In the genomic region with DNA sequence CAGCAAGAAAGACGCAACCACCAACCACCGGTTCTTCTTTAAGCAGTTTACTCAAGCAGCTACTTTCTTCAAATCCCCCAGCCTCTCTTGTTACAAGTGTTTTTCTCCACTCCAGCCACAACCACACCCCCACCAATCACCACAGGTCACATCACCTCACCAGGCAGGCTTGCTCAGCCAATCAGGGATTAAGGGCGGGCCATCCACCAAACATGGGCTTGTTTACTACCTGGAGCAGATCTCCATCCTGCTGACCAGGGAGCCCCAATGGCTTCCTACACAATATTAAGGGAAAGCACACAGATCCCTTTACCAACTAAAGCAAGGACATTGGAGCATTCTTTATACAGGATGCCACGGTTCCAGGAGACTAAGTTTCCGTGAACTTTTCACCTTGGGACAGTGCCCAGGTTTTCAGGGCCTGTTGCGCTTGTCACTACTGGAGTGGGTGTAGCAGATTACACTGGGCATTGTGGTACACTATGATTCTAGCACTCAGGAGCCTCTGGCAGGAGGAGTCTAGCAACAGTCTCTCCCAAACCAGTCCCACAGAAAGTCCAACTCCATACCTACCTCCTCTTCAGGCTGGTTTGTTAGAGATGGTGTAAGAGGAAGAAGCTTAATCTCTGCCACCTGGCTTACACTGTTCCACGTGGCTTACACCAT, we compare ENCODE assay signal across 8 mouse cellular contexts.
DNase-seq lines count a peak whose midpoint lies in the region; ATAC-seq and TF ChIP-seq lines count a peak whose summit lies in the region.
"Not testable (repeated sequence)": the region's sequence is repeated elsewhere in the genome, so short reads cannot be mapped to it uniquely, and the experiment has no call there.

No protein-coding gene starts in this region.

- not testable (repeated sequence) for TF ChIP-seq EP300 in MEL (IDR thresholded peaks at IDR 0.05; ENCODE audit: low read depth in 1 of 2, low read length in 2 of 2)

- peaks cover 12 to 21% of the 10 kb centered on the region in 2 experiments for H3K4me1 ChIP-seq in MEL (ENCODE audit: control insufficient read depth in 1 of 2, insufficient read depth in 2 of 2, low read length in 2 of 2)
- peaks cover 16% of the 10 kb centered on the region for H3K4me1 ChIP-seq in heart, embryonic 16.5 days (ENCODE audit: control insufficient read depth, insufficient read depth, low read length)
- H3K4me1 ChIP-seq in kidney, embryonic 14.5 days (ENCODE audit: control insufficient read depth, insufficient read depth, low read length) = peaks cover 51% of the 10 kb centered on the region
- H3K4me1 ChIP-seq in liver, embryonic 15.5 days (replicated peaks) = peaks cover 19% of the 10 kb centered on the region
- H3K4me1 ChIP-seq in spleen, adult 2 months (ENCODE audit: control insufficient read depth, insufficient read depth, insufficient read length) = peaks cover 22% of the 10 kb centered on the region

- not testable (repeated sequence) for TF ChIP-seq CTCF in MEL (IDR thresholded peaks at IDR 0.05 in 2 of 3, conservative IDR thresholded peaks at IDR 0.05 in 1 of 3; ENCODE audit: control insufficient read depth in 1 of 3, insufficient read depth in 1 of 3, low read depth in 2 of 3, low read length in 3 of 3, poor library complexity in 1 of 3, severe bottlenecking in 1 of 3); spleen, adult 2 months (IDR thresholded peaks at IDR 0.05; ENCODE audit: extremely low read depth, insufficient read depth, insufficient read length, insufficient replicate concordance)

- H3K9me3 ChIP-seq in MEL (replicated peaks; ENCODE audit: insufficient read depth, low read length); heart, embryonic 16.5 days (replicated peaks; ENCODE audit: control insufficient read depth, low read length); kidney, embryonic 14.5 days (ENCODE audit: control insufficient read depth, low read length); liver, embryonic 15.5 days (replicated peaks): not testable (repeated sequence)

- not testable (repeated sequence) for TF ChIP-seq POLR2A in MEL (IDR thresholded peaks at IDR 0.05; ENCODE audit: control insufficient read depth in 1 of 2, insufficient read depth in 1 of 2, low read depth in 1 of 2, low read length in 2 of 2, poor library complexity in 1 of 2); spleen, adult 2 months (IDR thresholded peaks at IDR 0.05; ENCODE audit: low read depth, low read length)

- peak; percentile 46 for DNase-seq in MEL (ENCODE audit: low read depth, low spot score)
- peak; percentile 23 to 66 for DNase-seq in adrenal gland, adult (ENCODE audit: inconsistent age in 2 of 2, low spot score in 1 of 2)
- DNase-seq in fat pad, adult 2 months (ENCODE audit: extremely low read depth, low read depth, low spot score) = peak; percentile 64
- DNase-seq in kidney, postnatal 25 days = peak; percentile 62 to 70
- DNase-seq in spleen, adult 2 months (ENCODE audit: low read depth in 1 of 2, low spot score in 2 of 2) = not testable (repeated sequence)

- peak overlapping the region; percentile 64; the same call in 1 of the 2 replicates for H3K27ac ChIP-seq in MEL (ENCODE audit: control insufficient read depth, low read depth, low read length)
- 0 out of 2 replicates have a peak overlapping the region, but pooled peaks have one; percentile 14 for H3K27ac ChIP-seq in heart, embryonic 16.5 days (ENCODE audit: low read length)
- peak overlapping the region; percentile 37; the same call in 1 of the 2 replicates for H3K27ac ChIP-seq in kidney, embryonic 14.5 days (ENCODE audit: low read depth, low read length)
- H3K27ac ChIP-seq in liver, embryonic 15.5 days (replicated peaks) = not testable (repeated sequence)
- peak overlapping the region; percentile 38 for H3K27ac ChIP-seq in spleen, adult 2 months (ENCODE audit: insufficient read depth, low read length)

- not testable (repeated sequence) for H3K4me3 ChIP-seq in MEL (ENCODE audit: control insufficient read depth in 1 of 2, insufficient read depth in 1 of 2, low read depth in 2 of 2, low read length in 2 of 2); heart, embryonic 16.5 days (ENCODE audit: low read length); kidney, embryonic 14.5 days (ENCODE audit: low read length); liver, embryonic 15.5 days (replicated peaks); spleen, adult 2 months (ENCODE audit: extremely low read depth, insufficient read depth, insufficient read length)

- not testable (repeated sequence) for H3K79me2 ChIP-seq in MEL (ENCODE audit: control insufficient read depth, insufficient read depth, low read length, poor library complexity)

- not testable (repeated sequence) for H3K4me2 ChIP-seq in heart, embryonic 16.5 days (ENCODE audit: low read depth, low read length); kidney, embryonic 14.5 days (replicated peaks; ENCODE audit: low read depth, low read length); liver, embryonic 15.5 days

- H3K36me3 ChIP-seq in MEL (ENCODE audit: control insufficient read depth in 1 of 2, insufficient read depth in 2 of 2, low read length in 2 of 2) = peaks cover 2 to 36% of the 10 kb centered on the region in 2 experiments
- H3K36me3 ChIP-seq in heart, embryonic 16.5 days (ENCODE audit: control insufficient read depth, insufficient read depth); kidney, embryonic 14.5 days (ENCODE audit: control insufficient read depth, insufficient read depth, low read length); liver, embryonic 15.5 days (replicated peaks); spleen, adult 2 months (ENCODE audit: control insufficient read depth, insufficient read depth, low read length): not testable (repeated sequence)

- not testable (repeated sequence) for TF ChIP-seq RAD21 in MEL (IDR thresholded peaks at IDR 0.05; ENCODE audit: low read depth, low read length)

- H3K9ac ChIP-seq in MEL (ENCODE audit: control insufficient read depth, low read depth, low read length, poor library complexity, severe bottlenecking); heart, embryonic 16.5 days (ENCODE audit: low read length); kidney, embryonic 14.5 days (ENCODE audit: low read depth, low read length); liver, embryonic 15.5 days: not testable (repeated sequence)

- ATAC-seq in heart, embryonic 16.5 days (replicated peaks; ENCODE audit: extremely low read depth, insufficient read depth, low FRiP score) = not testable (repeated sequence)
- peak; percentile 45; the same call in 1 of the 2 replicates for ATAC-seq in kidney, embryonic 14.5 days (ENCODE audit: low FRiP score, low TSS enrichment)
- ATAC-seq in liver, embryonic 15.5 days (ENCODE audit: insufficient read depth) = peak; percentile 53; the same call in 1 of the 2 replicates

- not testable (repeated sequence) for H3K27me3 ChIP-seq in MEL (ENCODE audit: control insufficient read depth in 1 of 2, insufficient read depth in 2 of 2, low read length in 2 of 2); heart, embryonic 16.5 days (ENCODE audit: control insufficient read depth, insufficient read depth, low read length); kidney, embryonic 14.5 days (ENCODE audit: control insufficient read depth, insufficient read depth, low read length); liver, embryonic 15.5 days; spleen, adult 2 months (ENCODE audit: control insufficient read depth, insufficient read depth, low read length)

- WGBS in heart, embryonic 16.5 days = 58% methylated on average over 7 of the region's 7 CpGs
- whole genome bisulfite sequencing in kidney, embryonic 14.5 days = 55% methylated on average over 7 of the region's 7 CpGs
- 81% methylated on average over 7 of the region's 7 CpGs for WGBS in liver, embryonic 15.5 days (ENCODE audit: insufficient replicate concordance)
- WGBS in spleen, adult 2 months = 77% methylated on average over 7 of the region's 7 CpGs
